Comparison of ENCODE assay signal across 8 mouse cellular contexts in genomic region chr19:6855225-6856031, GRCm38 (mm10). TPM values are rescaled to one million over a fixed set of nuclear protein-coding genes. Genes with fewer than 3 reads are reported as not detected.
DNase-seq lines count a peak whose midpoint lies in the region; ATAC-seq lines count a peak whose summit lies in the region.

No protein-coding gene starts in this region.

- H3K36me3 ChIP-seq in heart, embryonic 12.5 days = no peaks in the 10 kb centered on the region
- no peaks in the 10 kb centered on the region for H3K36me3 ChIP-seq in limb, embryonic 11.5 days (ENCODE audit: control insufficient read depth, insufficient read depth, low read length)
- no peaks in the 10 kb centered on the region for H3K36me3 ChIP-seq in midbrain, embryonic 15.5 days (replicated peaks)

- H3K9me3 ChIP-seq in heart, embryonic 12.5 days (replicated peaks) = no peaks in the 10 kb centered on the region
- H3K9me3 ChIP-seq in limb, embryonic 11.5 days (ENCODE audit: control insufficient read depth, low read length) = no peaks in the 10 kb centered on the region
- no peaks in the 10 kb centered on the region for H3K9me3 ChIP-seq in midbrain, embryonic 15.5 days

- 8% methylated on average over 38 of the region's 38 CpGs for WGBS in heart, embryonic 12.5 days
- WGBS in limb, embryonic 11.5 days = 5% methylated on average over 38 of the region's 38 CpGs
- 7% methylated on average over 38 of the region's 38 CpGs for WGBS in midbrain, embryonic 15.5 days

- ATAC-seq in heart, embryonic 12.5 days (ENCODE audit: insufficient number of reproducible peaks, low FRiP score) = peak; percentile 76
- peak; percentile 58; the same call in 1 of the 2 replicates for ATAC-seq in limb, embryonic 11.5 days (ENCODE audit: insufficient number of reproducible peaks, low FRiP score, low TSS enrichment, low read depth)
- peak; percentile 55 for ATAC-seq in midbrain, embryonic 15.5 days (replicated peaks)
- no peak for ATAC-seq in erythroid progenitor cell, adult 5-6 weeks (replicated peaks; ENCODE audit: low FRiP score, poor library complexity, severe bottlenecking)

- H3K4me2 ChIP-seq in heart, embryonic 12.5 days = peak overlapping the region; percentile 69
- peak overlapping the region; percentile 32 for H3K4me2 ChIP-seq in limb, embryonic 11.5 days (ENCODE audit: low read depth, severe bottlenecking)
- peak overlapping the region; percentile 41 for H3K4me2 ChIP-seq in midbrain, embryonic 15.5 days

- no peak overlapping the region for H3K27ac ChIP-seq in heart, embryonic 12.5 days (ENCODE audit: poor library complexity, severe bottlenecking)
- no peak overlapping the region for H3K27ac ChIP-seq in limb, embryonic 11.5 days (replicated peaks; ENCODE audit: low read depth, low read length)
- no peak overlapping the region for H3K27ac ChIP-seq in midbrain, embryonic 15.5 days

- DNase-seq in heart, adult 11 months = peak; percentile 94
- no peak for DNase-seq in heart, adult 8-10 months (ENCODE audit: low spot score)
- peak; percentile 54 to 68 for DNase-seq in cerebellum, postnatal 36 days
- peak; percentile 74 for DNase-seq in limb, embryonic 11.5 days (ENCODE audit: low spot score)
- DNase-seq in layer of hippocampus, postnatal 36 days = no peak

- peaks cover 35% of the 10 kb centered on the region for H3K27me3 ChIP-seq in heart, embryonic 12.5 days (replicated peaks)
- H3K27me3 ChIP-seq in limb, embryonic 11.5 days (ENCODE audit: control insufficient read depth, insufficient read depth, low read length) = peaks cover 17% of the 10 kb centered on the region
- peaks cover 9% of the 10 kb centered on the region; the same call in 1 of the 2 replicates for H3K27me3 ChIP-seq in midbrain, embryonic 15.5 days (replicated peaks)

- peaks cover 13% of the 10 kb centered on the region for H3K4me1 ChIP-seq in heart, embryonic 12.5 days (replicated peaks)
- H3K4me1 ChIP-seq in limb, embryonic 11.5 days (ENCODE audit: control insufficient read depth, insufficient read depth, low read length) = peaks cover 3% of the 10 kb centered on the region; the same call in 1 of the 2 replicates
- H3K4me1 ChIP-seq in midbrain, embryonic 15.5 days = peaks cover 9% of the 10 kb centered on the region

- H3K9ac ChIP-seq in heart, embryonic 12.5 days = peak overlapping the region; percentile 67
- 0 out of 2 replicates have a peak overlapping the region, but pooled peaks have one; percentile 27 for H3K9ac ChIP-seq in limb, embryonic 11.5 days (ENCODE audit: low read length)
- no peak overlapping the region for H3K9ac ChIP-seq in midbrain, embryonic 15.5 days

- H3K4me3 ChIP-seq in heart, embryonic 12.5 days = peak overlapping the region; percentile 38
- H3K4me3 ChIP-seq in limb, embryonic 11.5 days (ENCODE audit: low read depth, low read length) = peak overlapping the region; percentile 7; the same call in 1 of the 2 replicates
- peak overlapping the region; percentile 15; the same call in 1 of the 2 replicates for H3K4me3 ChIP-seq in midbrain, embryonic 15.5 days

RNA-seq across cellular contexts. Expression of gene Ccdc88b, which starts 2.6 kb away (rescaled TPM):
- under 1 TPM; 0.44 to 0.89 (median 0.66) TPM for total RNA-seq in heart, adult 8-10 months (2022)
- polyA plus RNA-seq in heart, embryonic 12.5 days (2016; fragmentation: Nextera tagmentation; extraction: Ambion mirVana) = 0.47 and 0.55 TPM in 2 replicates
- 0.11 and 0.16 TPM in 2 replicates for polyA plus RNA-seq in limb, embryonic 11.5 days (2014; fragmentation: Nextera tagmentation; extraction: Ambion mirVana)
- polyA plus RNA-seq in midbrain, embryonic 15.5 days (2015; fragmentation: Nextera tagmentation; extraction: Ambion mirVana) = 0.54 and 0.56 TPM in 2 replicates
- total RNA-seq in erythroid progenitor cell, adult 5-6 weeks (2015; ENCODE audit: low replicate concordance) = 4.2 and 9.4 TPM in 2 replicates
- 6.4 and 12.1 TPM in 2 replicates for total RNA-seq in erythroid progenitor cell, adult 5-6 weeks (2017; ENCODE audit: low replicate concordance)
- 1 to 10 TPM; 10.0 TPM for total RNA-seq in layer of hippocampus, postnatal 36 days (2021)

RNA-seq across cellular contexts. Expression of gene Rps6ka4, which starts 15.0 kb away (rescaled TPM):
- total RNA-seq in heart, adult 8-10 months (2022) = 10 to 100 TPM; 15.0 to 20.0 (median 17.5) TPM
- 14.8 and 19.3 TPM in 2 replicates for polyA plus RNA-seq in heart, embryonic 12.5 days (2016; fragmentation: Nextera tagmentation; extraction: Ambion mirVana)
- 4.2 and 4.6 TPM in 2 replicates for polyA plus RNA-seq in limb, embryonic 11.5 days (2014; fragmentation: Nextera tagmentation; extraction: Ambion mirVana)
- polyA plus RNA-seq in midbrain, embryonic 15.5 days (2015; fragmentation: Nextera tagmentation; extraction: Ambion mirVana) = 10.5 and 11.9 TPM in 2 replicates
- 0.72 TPM in 1 of 2 replicates, not detected in the other for total RNA-seq in erythroid progenitor cell, adult 5-6 weeks (2015; ENCODE audit: low replicate concordance)
- total RNA-seq in erythroid progenitor cell, adult 5-6 weeks (2017; ENCODE audit: low replicate concordance) = 1.2 and 1.5 TPM in 2 replicates
- total RNA-seq in layer of hippocampus, postnatal 36 days (2021) = 10 to 100 TPM; 34.6 to 36.0 TPM

RNA-seq across cellular contexts. Expression of gene Trmt112, which starts 54.1 kb away (rescaled TPM):
- total RNA-seq in heart, adult 8-10 months (2022) = 10 to 100 TPM; 29.9 to 49.7 (median 39.7) TPM
- polyA plus RNA-seq in heart, embryonic 12.5 days (2016; fragmentation: Nextera tagmentation; extraction: Ambion mirVana) = 85.9 and 92.9 TPM in 2 replicates
- polyA plus RNA-seq in limb, embryonic 11.5 days (2014; fragmentation: Nextera tagmentation; extraction: Ambion mirVana) = 173 and 177 TPM in 2 replicates
- polyA plus RNA-seq in midbrain, embryonic 15.5 days (2015; fragmentation: Nextera tagmentation; extraction: Ambion mirVana) = 101 and 105 TPM in 2 replicates
- 30.6 and 44.0 TPM in 2 replicates for total RNA-seq in erythroid progenitor cell, adult 5-6 weeks (2015; ENCODE audit: low replicate concordance)
- 20.2 and 33.6 TPM in 2 replicates for total RNA-seq in erythroid progenitor cell, adult 5-6 weeks (2017; ENCODE audit: low replicate concordance)
- 10 to 100 TPM; 46.5 to 48.1 TPM for total RNA-seq in layer of hippocampus, postnatal 36 days (2021)

RNA-seq across cellular contexts. Expression of gene Prdx5, which starts 54.5 kb away (rescaled TPM):
- 100 to 1,000 TPM; 620 to 842 (median 766) TPM for total RNA-seq in heart, adult 8-10 months (2022)
- polyA plus RNA-seq in heart, embryonic 12.5 days (2016; fragmentation: Nextera tagmentation; extraction: Ambion mirVana) = 202 and 218 TPM in 2 replicates
- 74.7 and 90.5 TPM in 2 replicates for polyA plus RNA-seq in limb, embryonic 11.5 days (2014; fragmentation: Nextera tagmentation; extraction: Ambion mirVana)
- polyA plus RNA-seq in midbrain, embryonic 15.5 days (2015; fragmentation: Nextera tagmentation; extraction: Ambion mirVana) = 325 and 351 TPM in 2 replicates
- total RNA-seq in erythroid progenitor cell, adult 5-6 weeks (2015; ENCODE audit: low replicate concordance) = 130 and 145 TPM in 2 replicates
- total RNA-seq in erythroid progenitor cell, adult 5-6 weeks (2017; ENCODE audit: low replicate concordance) = 101 and 126 TPM in 2 replicates
- total RNA-seq in layer of hippocampus, postnatal 36 days (2021) = 100 to 1,000 TPM; 368 to 411 TPM

Comparison
In these comparisons a context has a peak if more than half of its experiments do, and no peak if none do; other contexts are left out.
1. DNase-seq: peak in heart, adult 11 months (single experiment), cerebellum, postnatal 36 days (2 of 2) and limb, embryonic 11.5 days (single experiment); none in heart, adult 8-10 months (single experiment) and layer of hippocampus, postnatal 36 days (0 of 2).
2. RNA of gene Rps6ka4, which starts 15.0 kb away (total RNA-seq): 34.6 to 36.0 TPM in layer of hippocampus, postnatal 36 days and 15.0 to 20.0 TPM in heart, adult 8-10 months; 0.72 to 1.5 TPM in erythroid progenitor cell, adult 5-6 weeks; every median in the first group is over 4 times any median in the second.
3. Peak in every context shown above with its lines, with median percentiles within 50 percentile points of each other: H3K4me2 ChIP-seq and H3K4me3 ChIP-seq.